Mouse (Mus musculus): ENCODE results near the gene Setd3. TPM values are rescaled to one million over a fixed set of nuclear protein-coding genes. Genes with fewer than 3 reads are reported as not detected.

The Setd3 gene
- polyA plus RNA-seq, 1 experiment from 2014 or later: 84.2 TPM

DNA sequence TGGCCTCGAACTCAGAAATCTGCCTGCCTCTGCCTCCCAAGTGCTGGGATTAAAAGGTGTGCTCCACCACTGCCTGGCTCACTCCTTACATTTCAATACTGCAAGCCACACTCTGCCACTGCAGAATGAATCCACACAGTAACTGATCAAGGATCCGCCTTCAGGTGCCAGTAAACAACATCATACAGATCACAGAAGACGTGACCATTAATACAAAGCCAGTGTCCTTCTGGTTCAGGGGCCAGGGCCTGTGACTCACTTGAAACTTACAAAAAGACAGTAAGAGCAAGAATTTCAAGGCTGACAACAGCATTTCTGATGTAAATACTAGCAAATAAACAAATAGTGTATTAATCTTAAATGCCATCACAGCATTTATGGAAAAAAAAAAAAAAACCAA is 33.9 kb downstream of the Setd3 start:
- no peak for ATAC-seq
- DNase-seq (ENCODE audit: low read depth, low spot score): no peak
- ChIA-PET POLR2A (no interaction called here), CTCF (interaction anchor here (1.1 kb wide), 1 partner anchor 11 kb away, joined by 3 read pairs; no protein-coding TSS in a partner anchor)
- no peaks in the 10 kb centered on the region for H3K27me3 ChIP-seq
- no peak for TF ChIP-seq CTCF (IDR thresholded peaks at IDR 0.05)
- in situ Hi-C loops (cut with MboI; ENCODE audit: low pct_unique_long_range_greater_than_20kb): no loop called here

DNA sequence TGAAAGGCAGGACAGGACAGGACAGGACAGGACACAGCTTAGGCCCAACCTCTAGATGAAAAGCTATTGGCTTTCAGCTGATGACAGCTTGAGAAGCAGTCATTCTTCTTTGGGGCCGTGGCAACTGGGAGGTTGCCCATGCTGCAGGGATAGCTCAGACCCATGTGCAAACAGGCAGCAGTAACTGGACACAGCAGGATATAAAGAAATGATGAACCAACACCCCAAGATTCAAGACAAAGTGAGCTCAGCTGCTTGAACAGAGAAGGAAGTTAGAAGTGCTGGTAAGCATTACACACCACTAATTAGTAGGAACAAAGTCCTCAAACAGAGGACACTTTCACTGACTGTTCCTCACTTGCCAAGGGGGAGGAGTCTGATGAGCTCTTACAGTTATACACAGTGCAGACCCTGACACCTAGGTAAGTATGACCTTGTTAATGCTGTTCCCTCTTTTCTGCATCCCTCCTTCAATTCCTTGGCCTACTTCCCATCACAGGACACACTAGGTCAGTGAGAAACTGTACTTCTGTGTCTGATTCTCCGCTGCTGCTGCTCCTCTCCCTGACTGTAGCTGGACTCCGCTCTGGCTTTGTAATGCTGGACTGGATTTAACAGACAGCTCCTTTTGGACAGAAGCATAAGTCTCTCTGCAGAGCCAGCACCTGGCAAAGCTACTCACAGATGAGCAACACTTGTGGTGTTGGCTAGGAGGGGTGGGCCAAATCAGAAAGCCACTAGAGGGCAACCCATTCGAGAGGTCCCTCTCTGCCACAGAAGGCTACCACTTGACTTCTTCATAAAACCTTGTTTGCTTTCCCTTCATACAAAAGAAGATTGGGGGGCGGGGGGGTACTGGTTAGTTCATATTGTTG is 35.3 kb downstream of the Setd3 start:
- CTCF ChIA-PET: interaction anchor here (1.0 to 1.6 kb wide), 3 partner anchors 9 to 20 kb away, joined by 3 to 6 read pairs (median 5); no protein-coding TSS in a partner anchor
- no peaks in the 10 kb centered on the region for H3K27me3 ChIP-seq
- POLR2A ChIA-PET: no interaction called here
- no peak for DNase-seq (ENCODE audit: low read depth, low spot score)
- no peak for ATAC-seq
- TF ChIP-seq CTCF (IDR thresholded peaks at IDR 0.05): no peak
- in situ Hi-C loops (cut with MboI; ENCODE audit: low pct_unique_long_range_greater_than_20kb): no loop called here

DNA sequence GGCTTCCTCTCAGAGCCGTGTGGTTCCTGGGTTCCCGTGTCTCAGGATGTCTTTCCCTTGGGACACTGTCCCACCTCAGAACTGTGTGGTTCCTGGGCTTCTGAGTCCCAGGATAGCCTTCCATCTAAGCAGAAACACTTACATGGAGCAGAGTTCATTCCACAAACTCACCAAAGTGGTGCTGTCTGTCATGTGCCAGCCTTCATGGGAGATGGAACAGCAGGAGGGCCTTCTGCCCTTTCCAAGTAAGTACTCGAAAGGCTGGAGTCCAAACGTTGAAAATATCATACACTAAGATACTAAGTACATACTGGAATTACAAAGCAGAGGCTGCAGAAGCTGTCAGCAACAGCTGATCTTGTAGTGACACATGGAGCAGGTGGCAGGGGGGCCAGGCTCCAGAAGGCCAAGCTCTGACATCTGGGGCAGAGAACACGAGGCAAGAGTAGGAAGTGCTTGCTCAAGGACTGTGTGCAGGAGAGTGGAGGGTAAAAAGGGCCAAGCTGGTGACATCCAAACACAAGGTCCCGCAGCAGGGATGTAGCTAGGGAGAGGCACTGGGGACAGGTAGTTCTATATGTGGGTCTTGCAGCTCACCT is 43.4 kb downstream of the Setd3 start:
- no peaks in the 10 kb centered on the region for H3K27me3 ChIP-seq
- no peak for TF ChIP-seq CTCF (IDR thresholded peaks at IDR 0.05)
- ATAC-seq (no peak), DNase-seq (ENCODE audit: low read depth, low spot score) (no peak)
- ChIA-PET CTCF (interaction anchor here (1.1 to 2.3 kb wide), 2 partner anchors 8 to 14 kb away, joined by 5 to 6 read pairs; no protein-coding TSS in a partner anchor), POLR2A (no interaction called here)
- in situ Hi-C loops (cut with MboI; ENCODE audit: low pct_unique_long_range_greater_than_20kb): no loop called here

DNA sequence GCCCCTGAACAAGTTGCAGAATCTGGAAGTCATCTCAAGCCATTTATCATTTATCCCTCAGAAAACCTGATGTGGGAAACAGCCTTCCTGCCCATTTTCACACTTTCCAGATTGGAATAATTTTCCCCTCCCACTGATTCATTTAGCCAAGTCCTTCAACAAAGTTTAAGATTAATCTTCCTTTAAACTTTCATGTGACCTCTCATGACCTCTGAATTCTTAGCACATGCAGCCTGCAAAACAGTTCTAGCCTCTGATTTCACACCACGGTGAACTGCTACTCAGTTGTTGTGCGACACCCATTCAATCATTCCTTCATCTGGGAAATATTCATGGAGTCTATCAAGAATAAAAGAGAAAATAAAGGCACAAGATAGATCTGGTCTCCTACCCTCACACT is 45.9 kb downstream of the Setd3 start:
- no peaks in the 10 kb centered on the region for H3K27me3 ChIP-seq
- ChIA-PET POLR2A (no interaction called here), CTCF (interaction anchor here (1.2 to 2.3 kb wide), 2 partner anchors 9 to 12 kb away, joined by 3 to 6 read pairs; no protein-coding TSS in a partner anchor)
- ATAC-seq: no peak
- DNase-seq (ENCODE audit: low read depth, low spot score): no peak
- TF ChIP-seq CTCF (IDR thresholded peaks at IDR 0.05): no peak
- in situ Hi-C loops (cut with MboI; ENCODE audit: low pct_unique_long_range_greater_than_20kb): no loop called here

DNA sequence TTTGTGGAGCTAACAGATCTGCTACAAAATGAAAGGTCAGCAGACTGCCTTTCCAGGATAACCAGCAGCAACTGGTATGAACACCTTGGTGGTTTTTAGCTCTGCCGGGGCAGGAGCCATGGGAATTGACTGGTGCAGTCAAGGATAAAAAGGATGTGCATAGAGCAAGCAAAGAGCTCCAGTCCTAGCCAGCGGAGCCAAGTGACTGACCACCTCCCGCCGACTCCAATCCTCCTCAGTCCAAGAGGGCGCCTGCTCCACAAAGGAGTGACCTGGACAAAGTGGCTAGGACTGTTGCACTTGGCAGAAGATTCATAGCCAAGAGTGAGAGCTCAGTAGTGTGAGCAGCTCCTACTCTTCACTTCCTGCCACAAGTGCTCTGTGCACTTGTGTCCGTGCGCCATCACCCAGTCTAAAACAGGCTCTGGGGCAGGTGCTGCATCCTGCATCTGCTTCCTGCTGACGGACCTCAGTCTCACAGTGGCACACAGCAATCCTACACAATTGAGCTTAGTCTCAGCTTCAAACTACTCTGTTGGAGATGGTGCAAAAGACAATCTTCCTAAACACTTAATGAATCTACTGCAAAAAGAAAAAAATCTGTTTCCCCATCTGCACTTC is 46.6 kb downstream of the Setd3 start:
- TF ChIP-seq CTCF (IDR thresholded peaks at IDR 0.05): no peak
- DNase-seq (ENCODE audit: low read depth, low spot score): no peak
- ChIA-PET CTCF (no interaction called here), POLR2A (no interaction called here)
- no peak for ATAC-seq
- H3K27me3 ChIP-seq: no peaks in the 10 kb centered on the region
- in situ Hi-C loops (cut with MboI; ENCODE audit: low pct_unique_long_range_greater_than_20kb): no loop called here

DNA sequence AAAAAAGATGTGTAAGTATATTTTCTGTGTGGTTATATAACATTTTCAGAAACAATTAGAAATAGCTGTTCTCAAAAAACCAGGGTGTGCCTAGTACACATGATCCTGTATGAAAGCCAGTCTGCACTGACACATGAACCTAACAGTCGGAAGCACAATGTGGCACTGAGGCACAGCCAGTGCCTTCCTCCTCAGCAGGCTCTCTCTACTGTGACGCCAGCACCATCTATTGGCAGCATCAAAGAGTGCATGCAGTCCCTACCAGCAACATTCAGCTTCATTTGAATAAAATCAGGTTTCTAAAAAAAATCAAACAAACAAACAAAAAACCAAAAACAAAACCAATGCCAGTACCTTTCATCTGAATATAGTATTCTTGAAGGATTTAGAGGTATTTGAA is 57.8 kb downstream of the Setd3 start:
- DNase-seq (ENCODE audit: low read depth, low spot score): peak; percentile 3
- TF ChIP-seq CTCF (IDR thresholded peaks at IDR 0.05): peak; percentile 76
- ChIA-PET CTCF (interaction anchor here (0.6 to 1.5 kb wide), 4 partner anchors 13 to 78 kb away, joined by 3 to 6 read pairs (median 3); no protein-coding TSS in a partner anchor), POLR2A (no interaction called here)
- ATAC-seq: no peak
- H3K27me3 ChIP-seq: no peaks in the 10 kb centered on the region
- in situ Hi-C loops (cut with MboI; ENCODE audit: low pct_unique_long_range_greater_than_20kb): no loop called here

DNA sequence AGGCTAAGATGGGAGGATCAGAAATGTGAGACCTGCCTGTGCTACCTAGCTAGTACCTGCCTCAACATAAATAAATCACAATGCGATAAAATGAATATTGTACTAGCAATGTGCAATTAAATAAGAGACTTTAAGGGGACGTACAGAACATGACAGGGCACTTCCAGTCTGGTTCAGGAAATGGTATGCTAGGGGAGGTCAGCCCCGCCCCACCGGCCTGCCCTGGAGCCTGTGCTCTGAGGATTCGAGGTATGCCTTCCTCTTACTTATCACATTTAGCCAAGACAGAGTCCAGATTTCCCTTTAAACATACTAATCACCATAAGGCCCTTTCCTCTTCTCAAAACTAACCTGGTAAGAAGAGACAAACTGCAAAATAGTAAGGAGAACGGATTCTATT is 58.7 kb downstream of the Setd3 start:
- TF ChIP-seq CTCF (IDR thresholded peaks at IDR 0.05): no peak
- in situ Hi-C loops (cut with MboI; ENCODE audit: low pct_unique_long_range_greater_than_20kb): no loop called here
- DNase-seq (ENCODE audit: low read depth, low spot score) (no peak), ATAC-seq (no peak)
- ChIA-PET CTCF (no interaction called here), POLR2A (no interaction called here)
- no peaks in the 10 kb centered on the region for H3K27me3 ChIP-seq

DNA sequence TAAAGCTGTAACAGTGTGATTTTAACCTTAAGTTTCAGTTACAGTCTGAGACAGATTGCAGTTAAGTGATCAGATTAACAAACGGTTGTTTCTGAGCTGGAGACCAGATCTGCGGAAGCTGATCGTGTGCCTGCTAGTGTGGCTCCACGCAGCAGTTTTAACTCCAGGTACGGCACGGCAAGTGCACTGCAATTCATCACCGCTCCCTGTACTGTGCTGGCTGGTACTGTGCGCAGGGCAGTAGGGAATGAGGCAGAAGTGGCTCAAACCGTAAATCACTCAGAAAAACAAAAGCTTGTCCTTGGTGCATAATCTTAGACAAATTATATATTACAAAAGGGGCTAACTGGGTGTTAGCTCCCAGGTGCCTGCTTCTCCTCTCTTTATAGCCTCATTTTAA is 59.2 kb downstream of the Setd3 start:
- no peaks in the 10 kb centered on the region for H3K27me3 ChIP-seq
- ATAC-seq (no peak), DNase-seq (ENCODE audit: low read depth, low spot score) (no peak)
- POLR2A ChIA-PET: no interaction called here
- in situ Hi-C loops (cut with MboI; ENCODE audit: low pct_unique_long_range_greater_than_20kb): no loop called here
- CTCF ChIA-PET: no interaction called here
- TF ChIP-seq CTCF (IDR thresholded peaks at IDR 0.05): no peak

DNA sequence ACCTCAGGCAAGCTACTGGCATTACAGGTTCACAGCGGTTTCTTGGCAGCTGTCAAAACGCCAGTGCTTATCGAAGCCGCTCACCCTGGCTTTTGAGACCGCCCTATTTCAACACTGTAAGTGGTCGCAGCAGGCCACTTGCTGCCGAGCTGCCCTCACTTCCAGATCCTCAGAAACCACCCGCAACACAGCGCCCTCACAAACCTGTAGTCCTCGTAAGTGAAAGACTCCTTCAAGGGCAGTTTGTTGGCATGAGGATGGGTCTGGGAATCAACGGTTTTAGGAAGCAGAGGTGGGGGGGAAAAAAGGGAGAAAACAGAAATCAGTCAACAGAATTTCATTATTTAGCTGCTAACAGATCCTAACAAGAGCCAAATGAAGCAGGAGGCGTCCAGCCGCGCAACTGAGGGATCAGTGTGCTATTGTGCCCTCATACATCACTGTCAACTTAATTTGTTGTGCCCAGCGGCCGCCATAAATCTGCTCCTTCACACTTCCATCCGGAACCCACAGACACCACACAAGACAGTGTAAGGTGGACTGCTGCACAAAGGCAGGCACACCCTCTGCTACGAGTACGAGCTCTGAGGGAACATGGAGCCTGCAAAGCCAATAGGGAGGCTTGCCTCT is 60.1 kb downstream of the Setd3 start:
- ChIA-PET CTCF (no interaction called here), POLR2A (no interaction called here)
- in situ Hi-C loops (cut with MboI; ENCODE audit: low pct_unique_long_range_greater_than_20kb): no loop called here
- ATAC-seq (no peak), DNase-seq (ENCODE audit: low read depth, low spot score) (no peak)
- TF ChIP-seq CTCF (IDR thresholded peaks at IDR 0.05): no peak
- no peaks in the 10 kb centered on the region for H3K27me3 ChIP-seq

DNA sequence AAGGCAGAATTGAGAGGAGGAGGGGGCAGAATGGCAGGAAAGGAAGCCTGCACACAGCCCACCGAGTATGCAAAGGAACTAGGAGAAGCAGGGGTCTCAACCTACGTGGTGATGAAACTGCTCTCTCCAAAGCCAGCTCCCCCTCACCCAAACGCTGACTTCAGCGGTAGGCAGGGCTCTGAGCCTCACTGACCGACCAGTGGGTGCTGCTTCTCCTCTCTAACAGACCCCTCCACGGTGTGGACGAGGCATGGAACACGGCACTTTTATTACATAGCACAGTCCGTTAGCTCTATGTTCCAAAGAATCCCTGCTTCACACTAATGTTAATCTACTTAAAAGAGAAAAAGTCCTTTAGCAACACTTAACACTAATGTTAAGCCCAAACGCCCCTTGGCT is 60.6 kb downstream of the Setd3 start:
- ChIA-PET POLR2A (no interaction called here), CTCF (no interaction called here)
- no peak for TF ChIP-seq CTCF (IDR thresholded peaks at IDR 0.05)
- in situ Hi-C loops (cut with MboI; ENCODE audit: low pct_unique_long_range_greater_than_20kb): no loop called here
- ATAC-seq (no peak), DNase-seq (ENCODE audit: low read depth, low spot score) (no peak)
- no peaks in the 10 kb centered on the region for H3K27me3 ChIP-seq

DNA sequence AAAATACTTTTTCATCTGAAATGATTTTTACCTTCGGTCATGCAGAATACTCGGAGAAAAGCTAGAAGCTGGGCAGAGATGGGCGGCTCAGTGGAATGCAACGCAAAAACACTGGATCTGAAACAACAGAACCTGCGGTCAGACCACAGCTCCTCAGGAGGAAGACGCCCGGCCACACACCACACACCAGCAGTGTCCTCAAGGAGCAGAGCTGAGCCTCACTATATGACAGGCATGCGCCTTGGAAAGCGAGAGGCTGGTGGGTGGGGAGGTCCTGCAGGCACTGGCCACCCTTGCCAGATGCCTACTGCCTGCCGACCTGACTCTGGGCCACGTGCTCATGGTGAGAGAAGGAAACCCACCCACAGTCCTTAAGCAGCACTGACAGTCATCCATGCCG is 67.9 kb downstream of the Setd3 start:
- POLR2A ChIA-PET: no interaction called here
- CTCF ChIA-PET: no interaction called here
- in situ Hi-C loops (cut with MboI; ENCODE audit: low pct_unique_long_range_greater_than_20kb): no loop called here
- DNase-seq (ENCODE audit: low read depth, low spot score) (no peak), ATAC-seq (no peak)
- no peaks in the 10 kb centered on the region for H3K27me3 ChIP-seq
- TF ChIP-seq CTCF (IDR thresholded peaks at IDR 0.05): no peak

Data from Patski (cell line).